Mouse (Mus musculus): ENCODE data around the gene Pogz.
"Not testable (repeated sequence)": the region's sequence is repeated elsewhere in the genome, so short reads cannot be mapped to it uniquely, and the experiment has no call there.

Pogz gene

DNA sequence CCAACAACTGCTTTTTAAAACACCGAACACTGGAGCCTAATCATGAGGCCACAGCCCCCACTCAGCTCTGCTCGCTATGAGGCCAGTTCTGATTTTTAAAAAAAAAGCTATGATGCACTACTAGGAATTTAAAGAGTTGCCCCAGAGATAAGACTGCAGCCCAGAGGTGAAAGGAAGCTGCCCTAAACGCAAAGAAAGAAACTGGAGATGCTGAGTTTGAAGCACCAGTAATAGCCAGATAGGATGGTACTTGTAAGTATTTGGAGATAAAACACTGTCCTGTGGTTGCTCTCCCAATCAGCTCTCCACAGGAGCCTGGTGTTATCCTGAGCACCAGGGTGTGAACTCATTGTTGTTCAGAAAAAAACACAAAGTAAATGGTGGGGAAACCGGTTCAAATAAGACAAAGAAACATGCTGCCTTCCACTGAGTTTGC lies 89.0 kb downstream of the Pogz start:
- peak; percentile 35; the same call in 1 of the 2 replicates for TF ChIP-seq NANOG (IDR thresholded peaks at IDR 0.05; ENCODE audit: borderline replicate concordance, low read length)
- H3K27me3 ChIP-seq (ENCODE audit: insufficient read depth, low read length) = peaks cover 15% of the 10 kb centered on the region
- not testable (repeated sequence) for H3K36me3 ChIP-seq (ENCODE audit: insufficient read depth, low read length); H3K4me3 ChIP-seq (replicated peaks; ENCODE audit: low read length); H3K9me3 ChIP-seq (ENCODE audit: low read length)
- peaks cover 12% of the 10 kb centered on the region for H3K4me1 ChIP-seq (replicated peaks; ENCODE audit: low read depth, low read length)

DNA sequence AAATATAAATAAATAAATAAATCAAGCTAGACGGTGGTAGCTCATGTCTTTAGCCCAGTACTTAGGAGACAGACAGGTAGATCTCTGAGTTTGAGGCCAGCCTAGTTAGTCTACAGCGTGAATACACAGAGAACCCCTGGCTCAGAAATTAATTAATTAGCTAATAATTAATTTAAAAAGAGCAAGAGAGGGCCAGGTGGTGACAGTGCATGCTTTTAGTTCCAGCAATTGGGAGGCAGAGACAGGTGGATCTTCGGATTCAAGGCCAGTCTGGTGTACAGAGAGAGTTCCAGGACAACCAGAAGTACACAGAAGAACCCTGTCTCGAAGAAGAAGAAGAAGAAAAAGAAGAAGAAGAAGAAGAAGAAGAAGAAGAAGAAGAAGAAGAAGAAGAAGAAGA lies 91.6 kb downstream of the Pogz start:
- not testable (repeated sequence) for H3K4me3 ChIP-seq (replicated peaks; ENCODE audit: low read length); H3K27me3 ChIP-seq (ENCODE audit: insufficient read depth, low read length); H3K9me3 ChIP-seq (ENCODE audit: low read length); H3K36me3 ChIP-seq (ENCODE audit: insufficient read depth, low read length)
- H3K4me1 ChIP-seq (replicated peaks; ENCODE audit: low read depth, low read length) = peaks cover 22% of the 10 kb centered on the region

DNA sequence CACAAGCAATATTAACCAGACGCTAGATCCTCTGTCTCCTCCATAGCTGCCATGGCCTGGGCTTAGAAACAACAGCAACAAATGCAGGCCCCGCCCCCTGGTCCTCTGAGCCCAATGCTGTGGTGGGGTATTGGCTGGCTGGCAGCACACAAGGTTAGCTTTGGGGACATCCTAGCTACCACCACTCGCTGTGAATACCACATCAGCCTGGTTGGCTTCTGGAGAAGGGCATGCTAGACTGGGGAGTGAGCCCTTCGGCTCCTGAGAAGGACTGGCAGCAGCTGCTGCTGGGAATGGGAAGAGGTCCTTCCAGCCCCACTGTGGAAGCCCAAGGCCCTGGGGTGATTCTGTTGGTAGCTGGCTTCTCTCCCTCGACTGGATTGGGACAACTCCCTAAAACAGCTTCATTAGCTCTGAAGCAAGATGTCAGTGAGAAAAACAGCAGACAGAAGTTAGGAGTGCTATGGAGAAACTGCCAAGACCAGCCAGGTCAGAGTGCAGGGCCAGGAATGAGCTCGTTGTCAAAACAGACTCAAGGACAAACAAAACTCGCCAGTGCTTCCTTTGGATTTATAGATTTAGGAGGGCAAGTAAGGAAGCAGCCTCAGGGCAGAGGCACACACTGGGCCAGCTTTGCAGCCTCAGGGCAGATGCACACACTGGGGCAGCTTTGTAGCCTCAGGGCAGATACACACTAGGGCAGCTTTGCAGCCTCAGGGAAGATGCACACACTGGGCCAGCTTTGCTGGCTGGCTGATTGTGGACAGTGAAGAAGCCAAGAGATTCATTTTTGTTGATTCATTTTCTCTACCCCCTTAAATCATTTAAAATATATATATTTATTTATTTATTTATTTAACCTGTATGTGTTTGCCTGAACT lies 93.3 kb downstream of the Pogz start:
- H3K9me3 ChIP-seq (ENCODE audit: low read length); H3K27me3 ChIP-seq (ENCODE audit: insufficient read depth, low read length); H3K36me3 ChIP-seq (ENCODE audit: insufficient read depth, low read length); H3K4me3 ChIP-seq (replicated peaks; ENCODE audit: low read length): not testable (repeated sequence)
- peaks cover 22% of the 10 kb centered on the region for H3K4me1 ChIP-seq (replicated peaks; ENCODE audit: low read depth, low read length)

DNA sequence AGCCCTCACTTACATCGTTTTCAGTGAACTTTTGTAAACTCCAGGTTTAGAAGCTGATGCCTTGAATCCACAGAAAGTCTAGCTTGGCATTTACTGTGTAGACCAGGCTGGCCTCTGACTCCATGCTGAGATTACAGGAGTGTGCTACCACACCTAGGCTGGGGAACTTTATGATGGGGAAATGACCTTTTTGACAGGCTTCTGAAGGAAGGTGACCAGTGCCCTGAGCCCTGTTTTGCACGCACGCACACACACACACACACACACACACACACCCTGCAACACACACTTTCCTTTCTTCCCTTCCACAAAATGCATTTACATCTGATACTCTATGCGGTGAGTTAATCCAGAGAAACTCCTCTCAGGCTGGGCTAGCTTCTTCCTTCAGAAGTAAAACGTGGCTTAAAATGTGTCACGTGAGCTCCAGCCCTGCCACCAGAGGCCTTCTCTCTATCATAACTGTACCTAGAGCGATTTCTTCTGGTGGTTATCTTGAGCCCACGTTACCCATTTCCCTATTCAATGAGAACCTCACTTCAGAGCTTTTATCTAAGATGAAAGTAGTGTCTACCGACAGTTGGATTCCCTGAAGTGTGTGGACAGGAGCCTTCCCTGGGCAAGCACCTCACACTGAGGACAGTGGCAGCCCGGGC lies 94.2 kb downstream of the Pogz start:
- peaks cover 17% of the 10 kb centered on the region for H3K4me1 ChIP-seq (replicated peaks; ENCODE audit: low read depth, low read length)
- not testable (repeated sequence) for H3K9me3 ChIP-seq (ENCODE audit: low read length); H3K27me3 ChIP-seq (ENCODE audit: insufficient read depth, low read length); H3K36me3 ChIP-seq (ENCODE audit: insufficient read depth, low read length); H3K4me3 ChIP-seq (replicated peaks; ENCODE audit: low read length)
